Mouse (Mus musculus) regulatory T cell (primary cell): ENCODE data around the gene Phgr1.

ENCODE experiments used
- in situ Hi-C: fragments of 300-600 bp; cut with MboI, MseI; formaldehyde crosslinking; loops from one replicate; pipeline ENCODE4 v1.15.1; 2025; ENCODE audit warnings: high pct_unique_total_duplicates

Phgr1 gene

DNA sequence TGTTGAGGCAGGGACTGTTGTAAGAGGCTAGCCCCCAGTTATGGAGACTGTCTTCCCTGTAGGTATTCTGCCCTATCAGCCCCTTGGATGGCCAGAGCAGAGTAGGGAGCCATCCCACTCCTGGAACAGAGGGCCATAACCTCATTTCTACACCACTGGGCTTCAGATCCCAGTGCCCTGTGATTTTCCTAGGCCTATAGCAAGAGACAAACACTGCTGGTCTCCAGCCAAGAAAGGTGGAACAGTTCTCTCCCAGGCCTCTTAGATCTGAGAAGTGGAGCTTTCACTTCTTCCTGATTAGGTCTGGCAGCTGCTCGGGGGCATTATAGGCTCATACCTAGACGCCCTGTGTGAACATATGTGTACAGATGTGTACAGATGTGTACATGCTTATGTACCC is 3.7 kb downstream of the Phgr1 start:
- in situ Hi-C loops = no loop called here

GRCm38 (mm10) chr2:118778418-118778817 is 5.8 kb downstream of the Phgr1 start:
- in situ Hi-C loops = no loop called here

DNA sequence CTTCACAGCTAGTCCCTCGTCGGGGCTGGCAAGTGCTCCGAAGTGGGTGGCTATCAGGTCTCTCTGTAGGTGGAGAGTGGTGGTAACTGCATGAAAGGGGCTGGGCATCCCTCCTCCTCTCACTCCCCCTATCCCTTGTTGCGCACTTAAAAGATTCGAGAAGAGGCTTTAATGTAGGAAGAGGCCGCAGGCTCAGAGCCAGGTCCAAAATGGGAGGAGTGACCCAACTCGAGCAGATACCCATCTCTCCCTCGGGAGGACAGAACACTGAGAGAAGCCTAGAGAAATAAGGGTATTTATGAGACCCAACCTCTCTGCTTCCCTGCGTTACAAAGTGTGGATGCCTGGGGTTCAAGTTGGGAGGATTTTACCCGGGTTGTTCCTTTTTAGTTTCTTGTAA is 6.5 kb downstream of the Phgr1 start:
- in situ Hi-C loops = no loop called here

DNA sequence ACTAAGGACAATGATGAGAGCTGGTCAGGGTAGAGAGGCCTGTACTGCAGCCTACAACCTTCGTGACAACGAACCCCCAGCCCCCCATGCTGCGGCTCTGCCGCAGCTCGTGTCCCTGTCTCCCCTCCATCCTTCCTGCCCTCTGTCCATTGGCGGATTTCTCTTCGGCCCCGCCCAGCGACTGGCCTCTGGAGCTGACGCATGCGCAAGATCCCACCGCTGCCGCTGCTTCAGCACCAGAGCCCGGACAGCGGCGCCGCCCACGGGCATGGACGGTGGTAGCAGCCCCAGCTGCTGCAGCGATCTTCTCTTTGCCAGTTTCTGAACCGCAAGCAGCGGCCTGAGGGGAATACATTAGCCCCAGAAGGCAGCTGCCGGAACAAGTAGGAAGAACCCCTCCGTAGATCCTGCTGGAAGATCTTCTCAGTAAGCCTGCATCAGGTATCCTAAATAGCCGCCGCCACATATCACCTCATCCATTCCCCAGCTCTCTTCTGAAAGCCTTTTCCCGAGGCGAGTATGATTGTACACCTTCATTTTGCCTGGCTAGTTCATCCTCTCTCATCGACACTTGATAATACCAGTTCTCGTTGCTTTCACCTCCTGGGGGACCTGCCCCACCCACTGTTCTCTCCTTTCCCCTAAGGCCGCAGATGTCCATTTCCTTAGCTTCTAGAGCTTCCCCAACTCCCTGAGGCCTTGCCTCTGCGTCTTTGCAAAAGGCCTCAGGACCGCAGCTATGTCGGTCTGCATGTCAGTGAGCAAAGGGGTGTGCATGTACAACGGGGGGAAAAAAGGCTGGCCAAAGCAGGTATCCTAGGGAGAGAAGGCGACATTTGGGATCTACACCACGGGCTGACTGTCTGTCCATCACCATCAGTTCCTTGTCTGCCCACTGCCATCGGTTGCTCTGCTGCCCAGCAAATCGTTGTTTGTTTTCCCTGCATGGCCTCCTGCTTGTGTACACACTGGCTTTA is 7.2 kb downstream of the Phgr1 start, which contains the start of gene Disp2:
Gene Disp2, plus strand, starts transcription at position 216 of the 977 bp plus-strand sequence.
- in situ Hi-C loops = no loop called here

DNA sequence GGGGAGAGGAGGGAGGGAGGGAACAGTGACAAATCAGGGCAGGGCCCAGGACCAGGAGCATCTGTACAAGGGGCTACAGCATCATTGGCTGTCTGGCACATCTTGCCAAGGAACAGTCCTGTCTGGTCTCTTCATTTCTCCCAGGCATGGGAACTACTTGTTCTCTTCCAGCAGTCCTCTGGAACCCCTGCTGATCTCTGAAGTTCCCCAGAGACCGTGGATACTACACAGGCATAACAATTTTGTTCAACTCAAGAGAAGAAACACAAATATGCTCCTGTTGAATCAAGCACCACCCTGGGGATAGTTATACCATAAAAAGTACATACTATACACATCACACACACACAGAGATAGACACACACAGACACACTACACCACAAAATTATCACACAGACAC is 8.5 kb downstream of the Phgr1 start:
- in situ Hi-C loops = no loop called here

GRCm38 (mm10) chr2:118782303-118782702 is 9.7 kb downstream of the Phgr1 start:
- in situ Hi-C loops = no loop called here

- in situ Hi-C loops = no loop called here
These were observed 10.5 kb downstream of the Phgr1 start for GRCm38 (mm10) chr2:118783093-118783492.

- in situ Hi-C loops = no loop called here
These were observed 11.1 kb downstream of the Phgr1 start for GRCm38 (mm10) chr2:118783663-118784062.

DNA sequence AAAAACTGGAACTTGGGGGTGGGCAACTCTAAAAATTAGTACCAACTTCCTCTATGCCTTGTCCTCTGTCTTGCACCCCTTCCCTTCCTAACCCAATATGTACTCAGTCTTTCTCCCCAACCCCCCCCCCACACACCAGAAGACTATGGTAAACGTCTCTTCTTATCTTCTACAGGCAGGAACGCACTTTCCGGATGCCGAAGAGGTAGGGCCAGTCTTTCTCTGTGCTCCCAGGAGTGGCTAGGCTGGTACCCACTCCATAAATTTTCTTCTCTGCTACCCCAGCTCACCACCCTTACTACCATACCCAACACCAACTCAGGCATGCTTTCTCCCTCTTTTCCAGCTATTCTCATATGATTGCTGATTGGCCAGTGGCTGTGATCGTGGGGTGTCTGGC is 14.0 kb downstream of the Phgr1 start:
- in situ Hi-C loops = no loop called here

GRCm38 (mm10) chr2:118789501-118789900 is 16.9 kb downstream of the Phgr1 start:
- in situ Hi-C loops = no loop called here

GRCm38 (mm10) chr2:118790221-118790550 is 17.6 kb downstream of the Phgr1 start:
- in situ Hi-C loops = no loop called here

GRCm38 (mm10) chr2:118790551-118791525 is 18.3 kb downstream of the Phgr1 start:
- in situ Hi-C loops = no loop called here

- in situ Hi-C loops = no loop called here
These were observed 19.2 kb downstream of the Phgr1 start for GRCm38 (mm10) chr2:118791591-118792258.

DNA sequence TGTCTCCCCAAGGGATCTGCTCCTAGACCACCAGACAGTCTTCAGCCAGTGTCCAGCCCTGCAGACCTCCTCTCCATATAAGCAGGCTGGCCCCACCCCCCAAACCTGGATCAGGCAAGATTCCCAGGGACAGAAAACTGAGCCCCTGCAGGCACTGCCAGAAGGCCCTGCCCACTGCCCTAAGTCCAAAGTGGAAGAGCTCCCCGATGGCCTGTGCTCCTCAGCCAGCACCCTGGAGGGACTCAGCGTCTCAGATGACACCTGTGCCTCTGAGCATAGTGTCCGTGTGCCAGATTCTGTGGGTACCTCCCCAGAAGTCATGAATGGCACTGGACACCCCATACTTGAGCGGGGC is 19.7 kb downstream of the Phgr1 start:
- in situ Hi-C loops = no loop called here

DNA sequence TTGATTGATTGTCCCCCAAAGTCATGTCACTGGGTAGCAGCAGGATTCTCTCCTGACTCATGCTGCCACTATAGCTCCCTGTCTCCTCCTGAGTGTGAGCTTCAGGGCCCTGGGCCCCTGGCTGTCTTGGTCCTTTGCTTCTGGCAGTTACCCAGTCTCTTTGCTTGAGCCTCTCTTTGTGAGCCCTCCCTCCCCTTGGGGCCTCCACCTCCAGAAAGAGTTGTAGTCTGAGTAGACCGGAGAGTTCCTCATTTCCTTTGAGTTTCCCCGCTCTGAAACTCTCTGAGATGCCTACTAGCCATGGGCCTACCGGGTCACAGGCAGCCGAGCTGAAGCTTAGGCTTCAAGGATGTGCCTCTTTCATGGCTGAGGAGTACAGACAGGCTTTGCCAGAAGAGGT is 21.1 kb downstream of the Phgr1 start:
- in situ Hi-C loops = no loop called here

GRCm38 (mm10) chr2:118802542-118803118 is 30.1 kb downstream of the Phgr1 start:
- in situ Hi-C loops = no loop called here

DNA sequence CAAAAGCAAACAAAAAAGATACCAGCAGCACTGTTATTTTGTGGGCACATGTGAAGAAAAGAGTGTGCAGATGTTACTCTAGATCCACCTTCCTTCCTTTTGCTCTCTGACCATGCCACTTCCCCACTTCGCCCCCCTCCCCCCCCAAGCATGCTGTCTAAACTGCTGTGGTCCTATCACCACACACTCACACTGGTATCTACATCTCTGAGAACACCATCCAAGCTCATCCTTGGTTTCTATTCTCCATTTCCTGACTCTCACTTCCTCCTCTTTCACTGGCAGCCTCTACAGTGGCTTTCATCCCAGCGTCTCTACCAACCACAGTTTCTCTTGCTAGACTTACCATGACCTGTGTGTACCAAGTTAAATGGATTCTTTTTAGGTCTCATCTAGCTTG is 31.9 kb downstream of the Phgr1 start:
- in situ Hi-C loops = no loop called here

DNA sequence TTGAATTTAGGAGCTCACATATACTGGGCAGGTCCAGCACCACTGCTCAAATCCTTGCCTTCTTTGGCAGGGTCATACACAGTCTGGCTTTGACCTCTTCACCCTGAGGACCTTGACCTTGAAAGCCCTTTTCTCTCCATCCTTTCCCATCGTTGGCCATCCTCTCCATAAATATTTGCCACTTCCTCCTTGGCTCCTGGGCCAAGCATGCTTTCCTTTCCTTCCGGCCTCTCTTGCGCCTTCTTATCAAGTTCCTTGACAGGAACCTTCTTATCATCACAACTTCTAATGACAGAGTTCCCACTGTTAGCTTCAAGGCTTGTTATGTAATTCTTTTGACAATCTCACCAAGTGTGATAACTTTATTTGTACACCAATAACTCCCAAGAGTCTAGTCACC is 32.6 kb downstream of the Phgr1 start:
- in situ Hi-C loops = no loop called here

- in situ Hi-C loops = no loop called here
These were observed 33.2 kb downstream of the Phgr1 start for GRCm38 (mm10) chr2:118805756-118806155.

- in situ Hi-C loops = no loop called here
These were observed 34.3 kb downstream of the Phgr1 start for GRCm38 (mm10) chr2:118806860-118807259.

DNA sequence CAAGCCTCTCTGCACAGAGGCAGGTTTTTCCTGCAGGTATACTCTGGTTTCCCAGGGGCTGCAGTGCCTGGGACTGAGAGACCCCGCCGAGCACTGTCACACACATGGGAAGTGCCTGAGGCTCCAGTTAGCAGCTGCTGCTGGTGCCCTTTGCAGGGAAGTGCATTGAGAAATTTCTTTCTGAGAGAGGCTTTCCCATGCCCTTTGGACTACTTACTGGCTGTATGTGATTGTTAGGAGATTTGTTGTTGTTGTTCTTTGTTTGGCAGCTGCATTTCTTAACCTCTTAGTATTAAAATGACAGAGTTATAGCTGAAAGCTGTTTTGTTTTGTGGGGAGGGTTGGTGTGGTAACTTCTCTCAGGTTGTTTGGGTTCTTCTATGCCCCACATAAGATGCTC is 38.3 kb downstream of the Phgr1 start:
- in situ Hi-C loops = no loop called here

GRCm38 (mm10) chr2:118812724-118813123 is 40.2 kb downstream of the Phgr1 start:
- in situ Hi-C loops = no loop called here
